Mouse (Mus musculus) thymus, postnatal 10 days (tissue): ENCODE data around the gene Rnf151.
"Not testable (repeated sequence)": the region's sequence is repeated elsewhere in the genome, so short reads cannot be mapped to it uniquely, and the experiment has no call there.

ENCODE experiments used
- DNase-seq, 2 experiments: peaks; one replicate each; pipeline ENCODE4 v3.0.0; 2021; ENCODE audit warnings: low spot score in 2 of 2

Gene Rnf151

DNA sequence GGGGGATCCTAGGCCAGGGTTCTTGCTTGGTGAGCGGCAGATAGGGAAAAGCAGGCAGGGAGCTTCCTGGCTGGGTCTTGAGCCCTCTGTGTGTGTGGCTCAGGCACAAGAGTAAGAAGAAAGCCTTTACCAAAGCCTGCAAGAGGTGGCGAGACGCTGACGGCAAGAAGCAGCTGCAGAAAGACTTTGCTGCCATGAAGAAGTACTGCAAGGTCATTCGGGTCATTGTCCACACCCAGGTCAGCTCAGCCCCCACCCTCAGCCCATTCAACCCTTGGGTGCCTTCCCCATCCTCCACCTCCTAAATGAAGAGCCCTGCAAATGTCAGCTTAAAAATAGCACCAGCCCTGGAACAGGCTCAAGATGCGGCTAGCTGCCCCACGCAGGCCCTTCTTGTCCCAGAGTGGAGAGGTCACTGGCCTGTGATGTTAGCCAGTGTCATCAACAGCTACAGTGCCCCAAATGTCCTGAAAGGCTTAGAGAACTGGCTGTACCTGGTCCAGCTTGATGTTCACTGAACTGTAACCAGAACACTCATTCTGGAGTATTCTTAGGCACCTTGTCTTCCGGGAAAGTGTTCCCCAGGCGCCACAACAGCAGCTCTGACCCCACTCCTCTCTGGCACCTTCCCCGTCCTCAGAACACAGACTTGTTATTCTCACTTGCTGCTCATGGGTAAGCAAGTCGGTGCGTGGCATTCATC lies 14.5 kb upstream of the Rnf151 start:
- DNase-seq = no peak

DNA sequence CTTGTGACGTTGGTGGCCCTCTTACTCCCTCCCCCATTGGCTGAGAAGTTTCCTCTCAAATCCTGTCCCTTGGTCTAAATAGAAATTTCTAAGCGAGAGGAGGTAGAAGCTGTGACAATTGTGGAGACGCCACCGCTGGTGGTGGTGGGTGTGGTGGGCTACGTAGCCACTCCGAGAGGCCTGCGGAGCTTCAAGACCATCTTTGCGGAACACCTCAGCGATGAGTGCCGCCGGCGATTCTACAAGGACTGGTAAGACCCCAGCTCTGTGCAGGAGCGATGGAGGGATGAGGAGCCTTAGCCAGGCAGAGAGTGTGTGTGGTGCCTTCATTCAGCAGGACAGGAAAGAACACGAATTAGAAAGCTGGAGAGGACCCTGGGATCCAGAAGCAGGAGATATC lies 12.9 kb upstream of the Rnf151 start:
- no peak for DNase-seq

DNA sequence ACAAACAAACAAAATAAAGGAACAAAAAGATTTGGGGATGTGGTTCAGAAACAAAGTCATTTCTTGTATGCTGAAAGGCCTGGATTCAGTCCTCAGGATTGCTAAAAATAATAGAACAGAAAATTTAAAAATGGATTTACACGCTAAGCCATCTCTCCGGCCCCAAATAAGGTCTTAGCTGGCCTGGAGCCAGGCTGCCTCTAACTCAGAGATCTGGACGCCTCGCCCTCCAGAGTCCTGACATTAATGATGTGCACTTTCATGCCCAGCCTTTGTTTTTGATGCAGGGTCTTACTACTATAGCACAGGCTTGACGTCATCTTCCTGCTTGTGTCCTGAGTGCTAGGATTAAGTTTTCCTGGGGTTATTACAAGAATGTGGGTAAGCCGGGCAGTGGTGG lies 11.2 kb upstream of the Rnf151 start:
- DNase-seq = no peak

GRCm38 (mm10) chr17:24728184-24728583 lies 10.3 kb upstream of the Rnf151 start:
- no peak for DNase-seq

- DNase-seq = no peak
Measured at GRCm38 (mm10) chr17:24727618-24728017, 9.8 kb upstream of the Rnf151 start, which contains the start of gene Rpl3l. Rpl3l (plus strand) TSS chr17:24727820.

DNA sequence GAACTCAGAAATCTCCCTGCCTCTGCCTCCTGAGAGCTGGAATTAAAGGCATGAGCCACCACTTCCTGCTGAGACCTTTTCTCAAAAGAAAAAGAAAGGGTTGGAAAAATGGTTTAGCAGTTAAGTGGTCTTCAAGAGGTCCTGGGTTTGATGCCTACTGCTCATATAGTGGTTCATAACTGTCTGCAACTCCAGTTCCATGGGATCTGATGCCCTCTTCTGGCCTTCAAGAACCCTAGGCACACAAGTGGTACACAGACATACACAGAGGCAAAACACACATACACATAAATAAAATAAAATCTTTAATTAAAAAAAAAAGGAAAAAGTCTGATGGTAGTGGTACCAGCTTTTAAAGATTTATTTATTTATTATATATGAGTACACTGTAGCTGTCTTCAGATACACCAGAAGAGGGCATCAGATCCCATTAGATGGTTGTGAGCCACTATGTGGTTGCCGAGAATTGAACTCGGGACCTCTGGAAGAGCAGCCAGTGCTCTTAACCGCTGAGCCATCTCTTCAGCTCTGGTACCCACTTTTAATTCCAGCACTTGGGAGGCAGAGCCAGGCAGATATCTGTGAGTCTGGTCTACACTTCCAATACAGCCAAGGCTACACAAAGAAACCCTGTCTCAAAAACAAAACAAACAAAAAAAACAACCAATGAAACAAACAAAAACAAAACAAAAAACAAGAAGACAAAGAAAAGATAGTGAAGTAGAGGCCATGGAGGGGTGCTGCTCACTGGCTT lies 8.0 kb upstream of the Rnf151 start:
- no peak for DNase-seq

DNA sequence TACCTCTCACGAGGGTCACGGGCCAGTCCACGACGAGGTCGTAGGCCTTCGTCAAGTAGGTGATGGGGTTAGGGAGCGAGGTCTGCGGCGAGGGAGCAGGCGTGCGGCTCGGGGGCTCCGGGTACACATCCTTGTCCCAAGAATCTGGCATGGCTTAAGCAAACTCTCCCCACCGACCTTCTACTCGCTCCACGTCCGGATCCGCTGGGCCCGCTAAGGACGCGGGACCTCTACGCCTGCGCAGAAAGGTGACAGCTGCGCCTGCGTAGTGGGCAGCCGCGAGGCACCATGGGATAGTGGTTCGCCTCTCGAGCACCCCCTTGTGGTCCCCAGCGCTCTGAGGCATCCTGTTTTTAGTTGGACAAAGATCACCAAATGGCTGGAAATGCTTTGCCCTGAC lies 6.3 kb upstream of the Rnf151 start, which contains the start of gene Ndufb10:
Ndufb10 (minus strand) TSS at position 295 of the 400 bp plus-strand sequence.
- DNase-seq = peak; percentile 89 to 98

DNA sequence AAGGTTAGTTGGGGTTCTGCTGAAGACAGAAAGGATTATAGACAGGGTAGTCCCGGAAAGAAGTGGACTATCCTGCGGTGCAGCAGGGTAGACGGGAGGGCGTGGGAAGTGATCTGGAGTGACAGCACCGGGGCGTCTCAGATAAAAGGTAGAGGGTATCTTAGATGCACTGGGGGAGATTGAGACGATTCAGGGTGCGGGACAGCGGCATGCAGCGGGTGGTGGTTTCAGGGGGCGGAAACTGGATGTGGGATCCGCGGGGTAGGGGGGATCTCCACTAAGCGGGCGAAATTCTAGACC lies 6.0 kb upstream of the Rnf151 start:
- DNase-seq = no peak

DNA sequence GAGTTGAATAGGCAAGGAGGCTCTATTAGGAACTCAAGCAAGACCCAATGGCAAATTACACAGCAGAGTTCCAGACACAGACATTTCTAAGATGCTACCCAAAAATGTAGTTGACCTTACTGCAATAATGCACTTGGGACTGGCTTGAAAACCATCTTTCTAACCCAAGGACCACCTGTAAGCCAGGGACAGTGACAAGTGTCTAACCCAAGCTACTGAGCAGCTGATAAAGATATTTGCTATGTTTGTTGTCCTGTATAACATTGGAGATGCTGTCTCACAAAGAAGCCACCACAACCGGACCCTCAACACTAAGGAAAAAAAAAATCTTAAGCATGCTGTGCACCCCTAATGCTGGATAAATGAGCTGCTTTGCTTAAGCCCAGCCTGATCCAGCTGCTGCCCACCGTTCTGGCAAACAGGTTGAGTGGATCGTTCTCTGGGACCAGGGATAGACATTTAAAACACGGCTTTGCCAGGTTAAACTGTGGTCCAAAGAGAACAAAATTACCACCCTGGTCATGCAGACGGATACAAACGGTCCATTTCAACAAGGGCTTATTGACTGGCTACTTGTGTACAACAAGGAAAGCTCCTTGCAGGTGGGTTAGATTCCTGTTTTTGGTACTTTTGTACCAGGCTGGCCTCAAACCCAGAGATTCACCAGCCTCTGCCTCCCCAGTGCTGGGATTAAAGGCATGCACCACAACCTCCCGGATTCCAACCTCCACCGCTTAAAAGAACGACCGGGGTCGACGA lies 5.4 kb upstream of the Rnf151 start:
- no peak for DNase-seq

DNA sequence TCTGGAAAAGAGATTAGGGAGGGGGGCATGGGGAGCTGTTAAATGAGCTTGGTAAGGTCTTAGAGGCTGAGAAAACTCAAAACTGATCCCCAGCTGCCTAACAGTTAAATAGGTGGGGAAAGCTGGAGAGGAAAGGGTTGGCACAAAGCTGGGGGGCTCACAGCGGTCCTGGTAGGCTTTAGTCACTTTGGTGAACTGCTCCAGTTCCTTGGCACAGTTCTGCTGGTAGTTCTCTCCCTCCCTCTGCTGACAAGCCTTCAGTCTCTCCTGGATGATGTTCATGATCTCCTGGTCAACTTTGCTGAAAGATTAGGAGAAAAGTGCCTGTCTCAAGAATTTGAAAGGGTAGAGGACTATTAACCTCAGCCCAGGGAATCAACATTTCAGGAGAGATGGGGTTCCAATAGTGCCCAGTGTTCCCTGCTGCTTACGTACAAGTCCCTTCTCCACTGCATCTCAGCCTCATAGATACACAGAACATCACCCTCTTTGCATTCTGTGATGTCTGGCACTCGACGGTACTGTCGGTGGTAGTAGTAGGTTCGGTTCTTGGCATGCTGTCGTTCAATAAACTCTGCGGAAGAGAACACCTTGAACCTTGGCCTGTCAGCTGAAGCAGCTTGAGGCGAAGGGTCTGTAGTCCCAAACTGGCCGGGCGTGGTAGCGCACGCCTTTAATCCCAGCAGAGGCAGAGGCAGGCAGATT lies 4.5 kb upstream of the Rnf151 start:
- no peak for DNase-seq

- DNase-seq = not testable (repeated sequence)
Measured at GRCm38 (mm10) chr17:24721383-24721955, 3.6 kb upstream of the Rnf151 start.

- DNase-seq = not testable (repeated sequence)
Measured at GRCm38 (mm10) chr17:24720616-24721015, 2.8 kb upstream of the Rnf151 start.

- DNase-seq = peak; percentile 96 to 97
Measured at GRCm38 (mm10) chr17:24719494-24720222, 1.8 kb upstream of the Rnf151 start.

- DNase-seq = not testable (repeated sequence)
Measured at GRCm38 (mm10) chr17:24718938-24719337, 1.1 kb upstream of the Rnf151 start.

GRCm38 (mm10) chr17:24716166-24716682 lies 1.6 kb downstream of the Rnf151 start:
- DNase-seq = no peak

DNA sequence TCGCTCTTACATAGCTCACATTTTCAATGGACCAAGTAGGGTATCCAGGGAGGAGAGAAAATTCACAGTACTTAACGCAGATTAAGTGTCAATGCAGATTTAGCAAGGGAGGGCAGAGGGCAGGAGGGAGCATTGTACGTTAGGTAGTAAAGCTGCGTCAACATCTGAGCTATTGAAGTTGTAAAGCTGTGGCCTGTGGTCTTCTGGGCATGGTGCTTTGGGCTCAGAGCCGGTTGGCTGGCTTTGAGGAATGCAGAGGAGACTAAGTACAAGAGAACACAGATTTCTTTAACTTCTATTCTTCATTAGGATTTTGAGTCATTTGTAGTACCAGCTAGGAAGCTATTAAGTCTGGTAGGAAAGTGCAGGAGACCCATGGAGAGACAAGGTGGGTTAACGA lies 2.3 kb downstream of the Rnf151 start:
- DNase-seq = no peak

DNA sequence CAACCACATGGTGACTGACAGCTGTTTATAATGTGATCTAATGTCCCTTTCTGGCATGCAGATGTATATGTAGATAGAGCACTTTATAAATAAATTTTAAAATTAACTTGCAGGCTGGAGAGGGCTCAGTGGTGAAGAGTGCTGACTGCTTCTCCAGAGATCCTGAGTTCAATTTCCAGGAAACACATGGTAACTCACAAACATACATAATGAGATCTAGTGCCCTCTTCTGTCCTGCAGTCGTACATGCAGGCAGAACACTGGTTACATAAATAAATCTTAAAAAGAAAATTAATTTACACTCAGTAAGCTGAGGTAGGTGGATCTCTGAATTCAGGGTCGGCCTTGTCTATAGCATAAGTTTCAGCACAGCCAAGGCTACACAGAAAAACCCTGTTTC lies 9.2 kb downstream of the Rnf151 start:
- DNase-seq = peak in 1 of 2 experiments; percentile 29

GRCm38 (mm10) chr17:24707801-24708425 lies 9.9 kb downstream of the Rnf151 start:
- DNase-seq = no peak

- peak; percentile 86 to 88 for DNase-seq
Measured at GRCm38 (mm10) chr17:24706982-24707800, 10.7 kb downstream of the Rnf151 start, which contains the start of gene Tbl3. Tbl3 (minus strand) TSS chr17:24707660.
